Mouse (Mus musculus) CH12F3 (cell line): Measurements from ENCODE around the gene Gpbar1.

Source experiments
- in situ Hi-C: fragments of 300-500 bp; cut with MboI; formaldehyde crosslinking; loops from 2 replicates; pipeline ENCODE4 v1.14.3; 2020; ENCODE audit warnings: low sequenced_read_pairs

The Gpbar1 gene

DNA sequence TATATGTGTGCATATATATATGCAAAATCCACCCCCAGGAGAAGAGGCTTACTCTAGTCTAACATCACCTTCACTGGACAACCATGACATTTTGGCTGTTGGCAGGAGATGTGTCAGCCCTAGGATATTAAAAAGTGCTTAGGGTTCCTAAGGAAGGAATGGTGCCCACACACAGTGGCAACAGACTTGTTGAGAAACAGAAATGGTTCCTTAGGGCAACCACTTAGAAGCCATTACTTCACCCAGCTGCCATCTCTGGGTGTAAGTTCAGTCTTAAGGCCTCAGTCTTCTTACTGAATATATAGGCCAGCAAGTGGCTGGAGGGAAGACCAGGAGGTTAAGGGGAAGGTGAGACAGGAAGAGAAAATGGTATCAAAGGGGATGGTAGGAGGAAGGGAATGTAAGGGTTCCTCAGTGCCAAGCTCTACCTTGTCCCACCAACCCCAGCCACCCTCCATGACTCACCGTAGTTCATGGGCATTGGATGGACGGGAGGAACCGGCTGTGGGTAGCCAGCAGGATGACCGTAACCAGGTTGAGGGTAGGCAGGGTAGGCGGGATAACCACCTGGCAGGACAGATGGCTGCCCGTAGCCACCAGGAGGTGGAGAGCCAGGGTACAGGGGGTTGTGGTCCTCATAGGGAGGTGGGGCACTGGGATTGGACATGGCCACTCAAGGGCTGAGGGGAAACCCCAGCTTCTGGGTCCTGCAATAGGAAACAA, 16.5 kb downstream of the Gpbar1 start:
- in situ Hi-C loops, result no loop called here

DNA sequence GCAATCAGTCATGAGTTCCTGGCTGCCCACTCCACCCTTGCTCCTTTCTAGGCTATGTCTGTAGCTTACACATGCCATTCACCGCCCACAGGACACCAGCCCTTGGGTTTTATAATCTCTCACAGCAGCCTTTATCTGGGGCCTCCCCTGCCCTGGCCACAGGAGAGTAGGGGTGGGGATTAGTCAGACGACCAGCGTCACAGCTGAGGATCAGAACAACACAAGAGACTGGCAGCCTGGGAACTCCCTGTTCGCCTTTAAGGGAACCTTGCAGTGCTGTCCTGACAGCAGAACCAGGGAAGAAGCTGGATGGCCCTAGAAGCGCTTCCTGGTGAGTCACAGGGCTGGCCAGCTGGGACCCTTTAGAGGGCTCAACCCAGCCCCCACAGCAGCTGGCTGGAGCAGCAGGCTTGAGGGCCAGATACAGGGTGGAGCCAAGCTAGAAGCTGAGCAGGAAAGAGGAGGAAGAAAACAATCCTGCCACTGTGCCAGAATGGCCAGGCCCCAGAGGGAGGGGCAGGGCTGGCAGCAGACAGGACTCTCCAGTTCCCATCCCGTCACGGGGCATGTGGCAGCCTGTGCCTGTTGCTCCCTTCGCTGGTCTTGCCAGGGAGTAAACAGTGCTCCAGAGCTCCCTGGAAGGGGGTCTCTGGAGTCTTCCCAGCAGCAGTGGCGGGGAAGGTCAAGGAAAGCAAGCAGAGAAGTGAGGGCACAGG, 17.3 kb downstream of the Gpbar1 start:
- in situ Hi-C loops, result no loop called here

DNA sequence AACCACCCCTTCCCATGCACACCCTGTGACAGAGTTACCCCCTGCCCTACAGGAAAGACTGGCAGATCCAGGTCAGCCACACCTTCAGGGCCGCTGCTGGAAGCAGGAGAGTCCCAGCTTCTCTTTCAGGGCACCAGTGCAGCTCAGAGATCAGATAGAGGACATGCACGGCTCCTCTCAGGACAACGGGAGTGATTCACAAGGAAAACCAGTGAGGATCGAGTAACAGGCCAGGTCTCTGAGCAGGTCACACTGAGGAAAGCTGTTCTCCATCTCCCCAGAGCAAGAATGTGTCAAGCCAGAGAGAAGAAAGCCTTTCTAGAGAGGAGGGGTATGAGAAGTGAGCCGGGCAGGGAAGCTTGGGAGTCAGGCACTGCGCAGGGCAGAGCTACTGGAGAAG, 18.1 kb downstream of the Gpbar1 start:
- in situ Hi-C loops, result no loop called here

DNA sequence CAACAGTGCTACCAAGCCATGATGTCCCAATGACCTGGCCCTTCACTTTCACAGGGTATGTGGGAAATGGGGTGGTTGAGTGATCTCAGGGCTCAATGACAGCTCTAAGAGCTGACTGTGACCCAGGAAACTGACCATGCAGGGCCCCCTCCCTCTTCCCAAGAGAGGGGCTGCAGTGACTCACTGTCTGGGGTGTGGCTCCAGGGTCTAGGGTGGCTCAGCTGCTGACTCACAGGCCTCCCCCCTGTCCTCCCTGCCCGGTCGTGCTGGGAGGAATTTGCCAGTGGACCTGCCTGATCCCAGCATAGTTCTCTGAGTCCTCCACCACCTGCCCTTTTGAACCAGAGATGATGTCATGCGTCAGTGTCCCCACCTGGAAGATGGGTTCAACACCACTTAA, 18.9 kb downstream of the Gpbar1 start:
- in situ Hi-C loops, result no loop called here

DNA sequence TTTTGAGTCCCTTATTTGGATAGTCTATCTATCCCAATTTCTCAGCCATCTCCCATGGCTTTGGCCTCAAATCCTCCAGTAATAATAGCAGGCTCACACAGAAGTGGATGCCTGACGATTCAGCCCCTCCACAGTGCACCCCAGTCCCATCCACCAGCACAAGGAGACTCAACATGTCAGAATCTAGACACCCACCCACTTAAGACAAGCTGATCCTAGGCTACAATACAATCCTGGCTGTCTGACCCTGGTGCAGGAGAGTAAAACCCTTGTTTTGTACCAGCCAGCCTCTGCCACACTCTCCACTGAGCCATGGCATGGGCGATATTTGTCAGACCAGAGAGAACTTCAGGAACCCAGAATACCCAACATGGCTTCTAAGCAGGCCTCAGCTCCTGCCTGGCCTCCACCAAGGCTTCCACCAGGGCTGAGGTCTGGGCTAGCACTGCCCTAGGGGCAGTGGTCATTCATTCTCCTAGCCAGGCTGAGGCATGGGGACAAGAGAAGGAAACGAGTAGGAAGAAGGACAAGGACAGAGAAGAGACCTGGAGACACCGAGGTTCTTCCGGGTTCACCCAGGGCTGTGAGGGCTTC, 19.9 kb downstream of the Gpbar1 start:
- in situ Hi-C loops, result no loop called here

DNA sequence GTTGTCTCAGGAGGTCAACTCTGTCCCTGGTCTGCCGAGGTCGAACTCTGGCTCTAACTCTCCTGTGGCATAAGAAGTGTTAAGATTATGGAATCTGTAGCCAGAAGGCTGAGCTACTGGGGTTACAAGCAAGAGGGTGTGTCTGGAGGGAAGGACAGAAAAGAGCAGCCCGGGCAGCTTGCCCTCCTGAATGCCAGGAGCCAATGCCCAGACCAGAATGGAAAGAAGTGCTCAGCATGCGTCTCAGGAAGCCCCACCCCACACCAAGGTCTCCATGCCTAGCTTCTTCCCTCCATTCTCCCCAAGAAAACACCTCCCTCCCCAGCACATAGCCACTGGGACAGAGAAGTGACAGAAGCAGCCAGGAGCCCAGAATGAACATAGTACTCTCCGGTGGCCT, 20.6 kb downstream of the Gpbar1 start:
- in situ Hi-C loops, result no loop called here

DNA sequence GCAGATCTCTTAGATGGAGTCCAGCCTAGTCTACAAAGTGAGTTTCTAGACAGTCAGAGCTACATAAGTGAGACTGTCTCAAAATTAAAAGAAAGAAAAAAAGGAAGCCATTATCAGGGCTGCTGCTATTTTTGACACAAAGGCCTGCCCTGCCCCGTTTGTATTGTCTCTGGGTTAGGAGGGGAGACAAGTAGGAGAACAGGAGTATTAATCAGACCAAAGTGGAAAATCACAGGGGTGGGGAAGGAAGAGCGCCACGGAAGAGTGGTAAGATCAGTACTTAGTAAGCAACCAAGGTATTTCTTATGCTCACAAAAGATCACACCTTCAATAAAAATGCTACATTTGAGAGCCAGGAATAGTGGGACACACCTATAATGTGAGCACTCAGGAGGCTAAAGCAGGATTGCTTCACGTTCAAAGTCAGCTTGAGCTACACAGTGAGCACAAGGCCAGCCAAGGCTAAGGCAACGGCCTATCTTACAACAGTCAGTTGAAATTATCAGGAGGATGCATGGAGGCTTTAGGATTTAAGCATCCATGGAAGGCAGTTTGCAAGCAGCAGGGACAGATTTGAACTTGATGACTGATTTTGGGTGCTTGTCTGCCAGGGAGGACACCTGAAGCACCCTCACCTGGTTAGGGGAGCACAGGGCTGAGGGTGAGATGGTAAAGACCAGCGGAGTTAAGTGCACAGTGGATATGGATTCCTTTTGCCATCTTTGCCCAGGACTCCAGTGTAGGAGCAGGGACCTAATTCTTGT, 22.2 kb downstream of the Gpbar1 start:
- in situ Hi-C loops, result no loop called here

DNA sequence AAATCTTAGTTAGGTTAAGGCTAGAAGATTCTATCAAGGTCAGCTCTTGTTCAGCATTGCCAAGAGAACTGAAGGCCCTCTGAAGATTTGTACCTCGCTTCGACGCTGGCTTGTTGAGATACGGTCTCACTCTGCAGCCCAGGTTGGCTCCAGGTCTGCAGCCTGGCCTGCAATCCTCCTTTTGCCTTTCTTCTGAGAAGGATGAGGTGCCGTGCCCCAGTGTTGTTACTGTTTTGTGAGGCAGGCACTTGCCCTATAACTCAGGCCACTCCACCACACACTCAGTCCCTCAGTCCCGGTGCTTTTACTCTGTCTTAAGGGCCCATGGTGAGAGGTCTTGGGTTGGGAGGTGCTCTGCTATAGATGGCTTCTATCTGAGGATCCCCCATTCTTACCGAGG, 23.9 kb downstream of the Gpbar1 start:
- in situ Hi-C loops, result no loop called here

DNA sequence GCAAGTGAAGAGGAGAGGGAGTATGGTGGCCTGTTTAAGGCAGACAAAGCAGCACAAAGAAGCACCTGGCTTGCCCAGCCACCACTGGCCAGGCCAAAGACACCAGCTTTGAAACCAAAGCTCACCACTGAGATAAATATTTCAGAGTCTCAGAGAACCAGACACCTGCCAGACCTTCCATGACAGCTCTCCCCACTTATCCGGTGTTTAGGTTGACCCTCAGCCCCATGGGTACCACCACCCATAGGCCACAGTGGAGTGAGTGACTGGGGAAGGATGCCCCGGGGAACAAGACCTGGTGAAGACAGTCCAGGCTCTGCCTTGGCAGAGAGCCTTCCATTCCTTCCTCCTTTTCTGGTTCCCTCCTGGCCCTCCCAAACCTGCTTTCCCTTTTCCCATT, 24.5 kb downstream of the Gpbar1 start:
- in situ Hi-C loops, result no loop called here

DNA sequence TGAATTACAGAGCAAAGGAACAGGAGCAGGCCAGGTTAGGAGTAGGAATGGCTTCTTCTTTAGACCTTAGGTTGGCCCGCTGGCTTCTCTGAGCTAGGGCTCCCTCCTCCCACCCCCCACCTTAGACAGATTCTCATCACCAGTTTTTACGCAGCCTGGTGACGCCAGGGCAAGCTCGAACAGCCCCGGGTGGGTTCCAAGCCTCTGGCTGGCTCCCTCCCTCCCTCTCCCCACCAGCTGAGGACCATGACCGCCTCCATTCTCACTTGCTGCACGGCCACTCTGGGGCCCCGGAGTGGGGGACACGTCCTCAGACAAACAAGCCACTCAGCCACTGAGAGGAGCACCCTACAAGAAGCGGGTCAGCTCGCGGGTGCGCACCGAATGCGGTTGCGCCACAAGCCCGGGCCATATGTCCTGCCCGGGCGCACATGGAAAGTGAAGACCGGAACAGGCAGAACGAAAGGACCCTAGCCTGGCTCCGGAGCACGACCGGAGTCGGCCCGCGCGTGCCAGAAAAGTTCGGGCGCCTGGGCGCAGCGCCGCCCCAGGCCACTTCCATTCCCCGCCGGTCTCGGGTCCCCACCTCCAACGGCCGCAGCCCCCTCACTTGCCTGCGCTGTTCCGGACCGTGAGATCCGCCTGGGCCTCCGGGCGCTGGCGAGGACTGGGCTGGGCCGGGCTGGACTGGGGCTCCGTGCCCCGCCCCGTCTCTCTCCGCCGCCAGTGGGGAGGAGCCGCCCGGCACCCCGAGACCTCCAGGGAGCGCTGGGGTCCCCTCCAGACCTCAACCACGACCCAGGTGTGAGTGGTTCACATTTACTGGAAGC, 25.4 kb downstream of the Gpbar1 start:
- in situ Hi-C loops, result no loop called here

DNA sequence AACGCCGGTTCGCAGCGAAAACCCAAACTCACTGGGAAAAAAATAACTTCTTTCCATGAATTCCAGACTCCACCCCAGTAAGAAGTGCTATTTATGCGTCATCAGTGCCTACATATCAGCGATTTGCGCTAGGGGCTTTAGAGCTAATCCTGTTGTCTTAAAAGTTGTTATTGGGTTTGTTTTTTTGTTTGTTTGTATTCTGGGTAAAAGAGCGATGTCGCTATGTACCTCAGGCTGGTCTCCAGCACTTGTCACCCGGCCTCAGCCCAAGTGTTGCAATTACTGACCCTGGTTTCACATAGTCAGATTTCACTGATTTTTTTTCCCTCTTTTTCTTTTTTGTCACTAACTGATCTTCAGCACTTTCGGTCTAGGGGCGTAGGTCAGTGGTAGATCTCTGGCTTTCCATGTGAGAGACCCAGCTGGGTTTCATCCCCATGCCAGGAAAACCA, 26.0 kb downstream of the Gpbar1 start:
- in situ Hi-C loops, result no loop called here

DNA sequence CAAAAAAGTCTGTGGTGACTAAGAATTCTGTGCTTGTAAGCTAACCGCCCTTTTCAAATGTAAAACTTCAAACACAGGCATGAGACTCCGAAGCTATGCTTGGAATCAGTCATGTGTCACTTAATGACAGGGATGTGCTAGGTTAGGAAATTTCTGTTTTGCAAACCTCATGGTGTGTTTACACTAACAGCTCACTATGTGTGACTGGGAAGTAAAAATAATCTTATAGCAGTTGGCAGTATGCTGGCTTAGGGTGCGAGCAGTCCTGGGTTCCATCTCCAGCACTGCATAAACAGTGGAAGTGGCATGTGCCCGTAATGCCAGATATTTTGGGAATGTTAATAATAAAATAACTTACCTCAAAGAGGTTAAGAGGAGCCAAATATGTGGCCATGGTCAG, 26.6 kb downstream of the Gpbar1 start:
- in situ Hi-C loops, result no loop called here

DNA sequence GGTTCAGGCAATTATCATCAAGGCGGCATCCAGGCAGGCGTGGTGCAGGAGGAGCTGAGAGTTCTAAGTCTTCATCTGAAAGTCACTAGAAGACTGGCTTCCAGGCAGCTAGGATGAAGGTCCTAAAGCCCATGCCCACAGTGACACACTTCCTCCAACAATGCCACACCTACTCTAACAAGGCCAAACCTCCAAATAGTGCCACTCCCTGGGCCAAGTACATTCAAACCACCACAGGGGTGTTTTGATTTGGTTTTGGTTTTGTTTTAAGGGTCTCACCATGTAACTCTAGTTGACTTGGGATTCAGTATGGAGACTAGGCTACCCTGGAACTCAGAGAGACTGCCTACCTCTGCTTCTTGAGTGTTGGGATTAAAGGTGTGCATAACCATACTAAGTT, 27.2 kb downstream of the Gpbar1 start, which contains the start of gene Tmbim1:
Tmbim1 (minus strand) TSS at position 101 of the 400 bp plus-strand sequence.
- in situ Hi-C loops, result no loop called here

DNA sequence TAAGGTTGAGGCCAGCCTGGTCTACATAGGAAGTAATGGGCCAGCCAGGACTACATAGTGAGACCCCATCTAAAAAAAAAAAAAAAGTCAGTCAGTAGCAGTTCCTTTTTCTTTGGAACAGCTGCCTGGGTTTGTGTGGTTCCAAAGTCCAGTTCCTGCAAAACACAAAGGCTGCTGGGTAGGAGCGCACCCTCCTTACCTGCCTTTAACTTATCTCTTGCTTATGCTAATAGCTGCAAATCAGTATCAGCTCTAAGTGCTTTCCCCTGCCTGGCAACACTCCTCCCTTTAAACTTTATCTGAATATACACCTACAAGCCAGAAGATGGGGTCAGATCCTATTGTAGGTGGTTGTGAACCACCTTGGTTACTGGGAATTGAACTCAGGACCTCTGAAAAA, 28.8 kb downstream of the Gpbar1 start:
- in situ Hi-C loops, result no loop called here

DNA sequence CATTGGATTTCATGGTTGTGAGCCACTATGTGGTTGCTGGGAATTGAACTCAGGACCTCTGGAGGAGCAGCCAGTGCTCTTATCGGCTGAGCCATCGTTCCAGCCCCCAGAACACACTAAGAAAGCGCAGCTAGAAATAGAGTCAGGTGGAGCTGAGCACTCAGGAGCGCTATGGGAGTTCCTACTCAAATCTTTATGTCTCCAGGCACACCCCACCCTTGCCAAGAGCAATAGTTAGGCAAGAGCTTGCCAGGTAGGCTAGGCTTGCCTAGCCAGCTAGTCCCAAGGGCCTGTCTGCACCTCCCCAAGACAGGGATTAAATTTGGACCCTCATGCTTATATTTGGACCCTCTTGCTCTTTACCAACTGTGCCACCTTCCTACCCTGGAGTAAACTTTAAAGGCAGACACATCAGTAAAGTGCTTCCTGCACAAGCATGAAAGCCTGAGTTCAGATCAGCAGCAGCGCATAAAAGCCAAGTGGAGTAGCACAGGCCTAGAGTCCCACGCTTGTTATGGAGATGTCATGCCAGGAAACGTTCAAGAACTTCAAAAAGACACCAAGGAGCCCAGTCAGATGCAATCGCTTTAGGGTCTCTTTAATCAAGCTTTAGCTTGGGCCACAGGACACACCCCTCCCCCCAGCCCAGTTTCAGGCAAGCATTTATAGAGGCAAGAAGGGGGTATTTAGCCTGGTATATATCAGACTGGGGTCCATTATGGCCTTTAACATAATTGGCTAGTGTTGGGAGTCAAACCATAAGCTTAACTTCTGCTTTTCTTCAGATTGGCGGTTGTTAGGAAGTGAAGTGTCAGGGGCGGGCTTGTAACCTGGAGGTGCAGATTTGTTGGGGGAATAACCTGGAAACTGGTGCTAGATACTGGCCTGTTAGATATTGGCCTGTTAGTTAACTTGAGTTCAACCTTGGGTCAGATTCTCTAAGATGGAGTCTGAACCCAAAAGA, 29.9 kb downstream of the Gpbar1 start:
- in situ Hi-C loops, result no loop called here

DNA sequence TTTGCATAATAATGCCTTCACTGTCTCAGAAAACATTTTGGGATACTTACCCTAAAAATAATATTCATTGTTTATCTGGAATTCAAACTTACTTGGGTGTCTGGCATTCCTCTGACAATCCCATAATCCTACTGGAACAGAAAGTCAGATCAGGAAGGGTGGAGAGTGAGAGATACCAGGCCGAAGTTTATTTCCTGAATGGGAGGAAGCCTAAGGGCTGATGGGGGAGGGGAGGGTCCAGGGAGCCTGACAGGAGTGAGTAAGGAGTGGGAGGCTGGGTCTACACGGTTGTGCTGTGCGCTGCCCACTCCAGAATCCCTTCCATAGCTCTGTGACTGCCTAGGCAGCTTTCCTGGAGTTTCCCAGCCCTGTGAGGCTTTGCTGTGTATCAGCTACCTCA, 31.4 kb downstream of the Gpbar1 start:
- in situ Hi-C loops, result no loop called here

DNA sequence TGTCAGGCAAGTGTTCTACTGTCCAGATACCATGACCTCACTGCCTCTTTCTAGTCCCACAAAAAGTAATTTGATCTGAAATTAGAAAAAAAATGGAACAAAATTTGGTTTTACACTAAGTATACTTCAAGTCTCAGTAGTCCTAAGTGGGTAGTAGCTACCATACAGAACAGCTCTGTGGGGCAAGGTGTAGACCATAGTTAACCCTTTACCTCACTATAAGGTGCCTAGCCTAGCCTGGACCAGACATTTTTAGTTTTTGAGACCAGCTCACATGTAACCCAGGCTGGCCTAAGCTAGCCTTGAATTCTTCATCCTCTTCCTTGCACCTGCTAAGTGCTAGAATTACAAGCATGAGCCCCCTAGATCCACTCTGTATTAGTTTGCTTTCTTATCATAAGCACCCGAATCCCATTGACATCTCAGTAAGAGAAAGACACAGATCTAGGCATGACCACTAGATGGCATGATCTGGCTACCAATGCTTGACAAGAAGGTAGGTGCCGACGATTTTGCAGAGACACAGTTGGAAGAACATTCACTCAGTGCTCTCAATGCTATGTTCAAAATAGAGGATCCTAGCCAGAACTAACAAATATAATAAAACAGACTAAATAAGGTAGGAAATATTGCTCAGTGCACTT, 34.8 kb downstream of the Gpbar1 start:
- in situ Hi-C loops, result no loop called here

DNA sequence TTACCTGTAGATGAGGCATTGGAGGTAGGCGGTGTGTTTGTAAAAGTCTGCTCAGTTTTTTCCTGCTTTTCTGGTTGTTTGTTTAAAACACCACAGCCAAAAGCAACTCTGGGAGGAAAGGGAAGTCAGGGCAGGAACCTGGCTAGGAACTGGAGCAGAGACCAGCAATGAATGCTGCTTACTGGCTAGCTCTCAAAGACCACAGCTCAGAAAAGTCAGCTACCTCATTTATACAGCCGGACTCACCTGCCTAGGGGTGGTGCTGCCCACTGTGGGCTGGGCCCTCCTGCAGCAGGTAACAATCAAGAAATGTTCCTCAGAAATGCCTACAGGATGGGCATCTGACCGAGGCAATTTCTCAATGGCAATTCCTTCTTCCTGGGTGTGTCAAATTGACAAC, 36.4 kb downstream of the Gpbar1 start:
- in situ Hi-C loops, result no loop called here
